Mouse (Mus musculus) thymus, postnatal 36 days (tissue): Measurements from ENCODE around the gene Epn1.
A peak's percentile ranks its signal among the peaks of the same experiment; 100 is the strongest.
"Not testable (repeated sequence)": the region's sequence is repeated elsewhere in the genome, so short reads cannot be mapped to it uniquely, and the experiment has no call there.

Experiments used
- DNase-seq, 2 experiments: peaks; one replicate each; pipeline ENCODE4 v3.0.0; 2022; ENCODE audit warnings: mixed read lengths in 2 of 2

Gene Epn1

GRCm38 (mm10) chr7:5059421-5059820, 20.6 kb upstream of the Epn1 start:
- DNase-seq, result no peak

DNA sequence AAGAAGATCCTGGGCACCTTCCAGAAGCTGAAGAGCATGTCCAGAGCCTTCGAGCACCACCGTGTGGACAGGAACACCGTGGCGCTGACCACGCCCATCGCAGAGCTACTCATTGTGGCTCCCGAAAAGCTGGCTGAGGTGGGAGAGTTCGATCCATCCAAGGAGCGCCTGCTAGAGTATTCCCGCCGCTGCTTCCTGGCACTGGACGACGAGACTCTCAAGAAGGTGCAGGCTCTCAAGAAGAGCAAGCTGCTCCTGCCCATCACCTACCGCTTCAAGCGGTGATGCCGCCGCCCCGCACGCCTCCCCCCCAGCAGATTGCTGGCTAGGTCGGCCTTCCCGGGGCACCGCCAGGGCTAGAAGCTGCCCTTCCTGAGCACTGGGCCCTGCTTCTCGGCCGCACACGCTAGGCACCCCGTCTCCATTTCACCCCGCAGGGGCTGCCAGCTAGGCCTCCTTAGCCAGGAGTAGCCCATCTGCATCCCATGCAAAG, 19.8 kb upstream of the Epn1 start:
- peak; percentile 66 to 74 for DNase-seq

DNA sequence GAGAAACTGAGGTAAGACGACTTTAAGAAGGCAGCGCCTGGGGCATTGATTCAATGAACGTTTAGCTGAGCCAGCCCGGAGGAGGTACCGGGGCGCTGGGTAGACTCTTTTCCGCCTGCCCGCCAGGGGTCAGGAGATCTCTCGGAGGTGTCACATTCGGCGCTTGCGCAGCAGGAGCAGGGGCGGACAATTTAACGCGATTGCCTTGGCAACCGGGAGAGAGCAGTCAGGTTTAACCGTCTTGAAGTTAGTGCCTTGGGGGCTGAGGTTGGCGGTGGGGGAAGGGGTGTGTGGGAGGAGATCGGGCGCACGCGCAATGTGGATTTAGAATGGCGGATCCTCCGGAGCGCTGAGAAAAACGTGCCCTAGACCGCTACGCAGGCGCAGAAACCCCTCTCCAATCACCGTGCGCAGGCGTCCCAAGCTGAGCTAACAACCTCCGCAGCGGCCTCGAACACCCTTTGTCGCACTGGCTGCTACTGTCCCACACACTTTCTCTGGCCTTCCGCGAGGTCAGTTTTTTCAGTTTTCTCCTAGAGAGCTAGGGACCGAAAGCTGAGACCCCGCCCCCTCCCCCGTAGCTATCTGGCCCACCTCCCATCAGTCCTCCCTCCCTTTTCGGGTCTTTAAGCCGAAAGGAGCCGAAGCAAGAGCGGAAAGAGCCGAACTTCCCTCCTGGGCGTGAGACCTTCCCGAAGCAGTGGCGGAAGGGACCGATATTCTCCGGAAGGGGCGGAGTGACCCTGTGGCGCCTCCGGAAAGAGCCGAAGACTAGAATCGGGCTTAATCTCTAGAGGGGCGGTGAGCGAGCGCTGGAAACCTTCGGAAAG, 18.9 kb upstream of the Epn1 start:
- peak; percentile 98 to 99 for DNase-seq

GRCm38 (mm10) chr7:5061774-5062359, 18.2 kb upstream of the Epn1 start, which contains the start of gene U2af2:
Gene U2af2, plus strand, starts transcription at chr7:5062143.
- DNase-seq, result peak; percentile 94 to 95

DNA sequence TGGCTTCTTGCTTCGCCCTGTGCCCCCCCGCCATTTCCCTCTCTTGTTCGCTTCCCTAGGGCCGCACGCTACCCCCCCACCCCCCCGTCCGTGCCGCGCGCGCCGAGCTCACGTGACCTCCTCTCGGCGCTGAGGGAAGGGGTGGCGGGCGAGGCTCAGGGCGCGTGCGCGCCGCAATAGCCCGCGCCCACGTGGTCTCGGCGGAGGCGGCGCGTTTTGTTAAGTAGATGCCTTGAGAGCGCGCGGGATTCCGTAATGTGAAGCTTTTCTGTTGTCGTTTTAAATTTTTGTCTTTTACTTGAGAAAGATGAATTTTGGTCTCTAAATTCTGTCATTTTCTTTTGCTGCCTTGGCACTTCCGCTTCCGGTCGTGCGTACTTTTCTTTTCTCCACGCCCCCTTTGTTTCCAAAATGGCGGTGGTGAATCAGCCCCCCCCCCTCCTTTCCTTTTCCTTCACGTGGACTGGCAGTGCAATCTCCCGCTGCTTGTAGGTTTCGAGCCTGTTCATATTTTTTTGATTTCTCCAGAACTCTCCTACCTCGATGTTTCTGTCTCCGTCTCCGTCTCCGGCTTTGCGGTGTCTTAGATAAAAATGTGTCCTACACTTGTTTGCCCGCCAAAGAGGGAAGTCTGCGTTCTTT, 17.6 kb upstream of the Epn1 start:
- DNase-seq, result no peak

DNA sequence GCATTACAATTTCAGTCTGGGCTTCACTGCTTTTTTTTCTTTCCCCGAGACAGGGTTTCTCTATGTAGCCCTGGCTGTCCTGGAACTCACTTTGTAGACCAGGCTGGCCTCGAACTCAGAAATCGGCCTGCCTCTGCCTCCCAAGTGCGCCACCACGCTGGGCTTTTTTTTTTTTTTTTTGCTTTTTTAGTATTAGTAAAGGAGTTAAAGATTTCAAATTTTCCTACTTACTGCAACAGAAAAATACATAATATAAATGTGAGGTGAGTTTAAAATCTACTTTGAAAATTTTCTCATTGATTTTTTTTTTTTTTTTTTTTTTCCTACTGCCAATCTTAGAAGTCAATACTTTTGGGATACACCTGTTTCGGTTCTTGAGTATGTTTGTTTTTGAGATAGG, 15.1 kb upstream of the Epn1 start:
- no peak for DNase-seq

- no peak for DNase-seq
Measured at GRCm38 (mm10) chr7:5073586-5073985, 6.4 kb upstream of the Epn1 start.

DNA sequence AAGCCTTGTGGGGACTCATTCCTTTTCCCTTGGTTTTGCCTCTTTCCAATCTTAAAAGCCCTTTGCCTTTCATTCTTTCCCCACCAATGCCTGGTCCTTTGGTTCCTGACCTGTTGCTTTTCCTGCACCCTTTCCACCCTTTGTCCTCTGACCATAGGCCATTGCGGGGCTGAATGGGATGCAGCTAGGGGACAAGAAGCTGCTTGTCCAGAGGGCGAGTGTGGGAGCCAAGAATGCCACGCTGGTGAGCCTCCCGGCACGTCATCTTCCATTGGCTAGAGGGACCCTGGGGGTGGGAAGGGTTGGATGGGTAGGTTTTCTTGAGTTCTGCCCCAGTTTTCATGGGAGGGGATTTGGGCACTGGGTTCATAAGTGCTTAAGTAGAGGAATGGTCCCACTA, 5.1 kb upstream of the Epn1 start:
- DNase-seq, result no peak

GRCm38 (mm10) chr7:5076931-5077330, 3.1 kb upstream of the Epn1 start:
- DNase-seq, result no peak

- not testable (repeated sequence) for DNase-seq
Measured at GRCm38 (mm10) chr7:5079365-5080009, 548 bp upstream of the Epn1 start.

DNA sequence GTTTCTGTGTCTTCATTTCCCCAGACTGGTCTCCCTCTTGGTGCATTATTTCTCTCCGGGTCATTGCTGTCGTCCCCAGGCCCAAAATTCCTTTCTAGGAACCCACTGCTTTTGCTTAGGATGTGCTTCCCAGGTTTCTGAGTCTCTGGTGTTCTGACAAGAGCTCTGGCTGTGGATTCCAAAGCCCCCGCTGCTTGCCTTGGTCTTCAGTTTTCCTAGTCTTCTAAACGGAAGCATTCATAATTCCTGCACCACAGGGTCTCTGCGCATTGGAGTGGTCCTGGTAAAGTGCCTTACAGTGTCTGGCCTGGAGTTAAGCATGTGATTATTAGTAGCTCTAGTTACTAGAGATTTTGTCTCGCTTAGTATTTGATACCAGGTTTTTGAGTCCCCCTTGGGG, 780 bp downstream of the Epn1 start:
- peak in 1 of 2 experiments; percentile 7 for DNase-seq

GRCm38 (mm10) chr7:5081241-5081640, 1.2 kb downstream of the Epn1 start:
- no peak for DNase-seq

DNA sequence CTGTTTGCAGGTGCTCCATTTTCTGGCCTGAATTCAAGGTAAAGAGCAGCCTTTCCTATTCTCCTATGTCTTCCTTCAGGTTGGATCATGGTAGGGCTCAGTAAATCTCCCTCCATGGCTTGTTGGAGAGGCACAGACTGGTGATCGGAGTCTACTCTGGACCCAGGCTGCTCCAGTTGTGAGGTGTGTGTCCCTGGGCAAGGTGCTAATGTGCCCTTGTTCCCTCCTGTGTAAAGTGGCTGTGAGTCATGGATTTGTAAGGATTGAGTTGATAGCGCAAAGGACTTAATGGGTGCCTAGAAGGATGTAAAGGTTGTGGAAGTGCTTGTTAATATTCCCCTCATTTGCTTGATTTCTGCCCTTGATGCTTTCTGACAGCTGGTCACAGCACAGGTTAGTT, 1.9 kb downstream of the Epn1 start:
- no peak for DNase-seq

GRCm38 (mm10) chr7:5083325-5084105, 3.5 kb downstream of the Epn1 start:
- no peak for DNase-seq

DNA sequence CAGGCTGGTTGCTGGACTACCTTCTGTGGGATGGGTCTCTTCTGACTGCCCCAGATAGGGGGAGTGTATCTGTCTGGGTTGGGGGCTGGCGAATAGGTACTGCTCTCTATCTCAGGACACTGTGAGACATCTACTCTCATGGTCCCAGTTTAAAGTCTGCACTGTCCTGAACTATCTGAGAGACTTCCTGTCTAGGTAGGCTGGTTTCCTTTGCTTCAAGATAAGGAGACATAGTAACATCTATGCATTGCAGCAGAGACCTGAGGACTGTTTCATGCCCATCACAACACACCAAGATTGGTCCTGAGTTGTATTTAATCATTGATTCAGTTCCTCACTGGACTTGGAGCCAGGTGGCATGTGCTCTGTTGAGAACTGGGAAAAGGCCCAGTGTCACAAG, 5.5 kb downstream of the Epn1 start:
- DNase-seq, result no peak

- no peak for DNase-seq
Measured at GRCm38 (mm10) chr7:5086921-5087440, 6.9 kb downstream of the Epn1 start.

- DNase-seq, result no peak
Measured at GRCm38 (mm10) chr7:5087886-5088285, 7.9 kb downstream of the Epn1 start.

DNA sequence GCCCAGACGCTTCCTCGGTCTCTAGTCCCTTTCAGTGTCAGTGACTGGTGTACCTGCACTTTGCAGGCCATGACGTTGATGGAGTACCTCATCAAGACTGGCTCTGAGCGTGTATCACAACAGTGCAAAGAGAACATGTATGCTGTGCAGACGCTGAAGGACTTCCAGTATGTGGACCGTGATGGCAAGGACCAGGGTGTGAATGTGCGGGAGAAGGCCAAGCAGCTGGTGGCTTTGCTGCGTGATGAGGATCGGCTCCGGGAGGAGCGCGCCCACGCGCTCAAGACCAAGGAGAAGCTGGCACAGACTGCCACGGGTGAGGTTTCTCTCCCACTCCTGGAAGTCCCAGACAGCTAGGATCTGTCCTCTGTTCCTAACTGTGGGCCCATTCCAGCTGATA, 9.8 kb downstream of the Epn1 start:
- DNase-seq, result no peak

DNA sequence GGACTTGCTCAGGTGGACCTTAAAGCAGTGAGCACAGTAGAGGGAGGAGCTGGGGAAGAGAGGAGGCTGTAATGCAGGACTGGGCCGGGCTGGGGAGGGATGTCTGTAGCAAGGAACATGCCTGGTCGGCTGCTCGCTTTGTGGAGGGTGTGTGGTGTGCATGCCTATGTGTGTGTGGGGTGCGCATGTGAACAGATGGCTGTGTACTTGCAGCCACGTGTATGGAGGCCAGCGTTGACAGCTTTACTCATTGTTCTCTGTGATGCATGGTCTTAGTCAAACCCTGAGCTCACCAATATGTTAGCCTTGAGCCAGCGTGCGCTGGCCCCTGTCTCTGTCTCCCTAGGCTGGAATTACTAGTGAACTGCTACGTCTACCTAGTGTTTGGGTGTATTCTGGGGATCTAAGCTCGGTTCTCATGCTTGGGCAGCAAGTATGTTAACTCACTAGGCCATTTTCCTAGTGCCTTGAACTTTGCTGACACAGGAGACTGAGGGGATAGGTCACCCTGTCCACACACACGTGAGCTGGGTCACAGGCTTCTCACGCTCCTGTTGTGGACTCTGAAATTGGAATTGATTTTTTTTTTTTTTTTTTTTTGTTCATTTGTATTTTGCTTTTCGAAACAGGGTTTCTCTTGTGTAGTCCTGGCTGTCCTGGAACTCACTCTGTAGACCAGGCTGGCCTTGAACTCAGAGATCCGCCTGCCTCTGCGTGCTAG, 11.1 kb downstream of the Epn1 start:
- no peak for DNase-seq

DNA sequence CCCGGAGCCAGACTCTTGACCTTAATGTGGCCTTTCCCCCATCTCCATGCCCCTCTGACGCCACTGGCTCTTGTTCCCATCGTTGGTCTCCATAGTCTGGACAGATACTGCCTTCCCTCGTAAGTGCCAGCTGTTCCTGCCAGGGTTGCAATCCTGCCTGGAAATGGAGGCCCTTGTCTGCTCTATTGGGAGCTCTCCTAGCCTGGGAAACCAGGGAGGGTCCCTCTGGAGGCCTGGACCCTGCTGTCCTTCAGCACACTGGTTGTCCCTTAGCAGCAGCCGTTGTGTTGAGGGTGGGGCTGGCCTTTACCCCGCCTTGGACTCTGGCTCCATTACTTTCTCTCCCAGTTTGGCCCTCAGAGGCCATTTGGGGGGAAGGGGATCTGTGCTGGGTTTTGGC, 12.3 kb downstream of the Epn1 start:
- DNase-seq, result no peak

DNA sequence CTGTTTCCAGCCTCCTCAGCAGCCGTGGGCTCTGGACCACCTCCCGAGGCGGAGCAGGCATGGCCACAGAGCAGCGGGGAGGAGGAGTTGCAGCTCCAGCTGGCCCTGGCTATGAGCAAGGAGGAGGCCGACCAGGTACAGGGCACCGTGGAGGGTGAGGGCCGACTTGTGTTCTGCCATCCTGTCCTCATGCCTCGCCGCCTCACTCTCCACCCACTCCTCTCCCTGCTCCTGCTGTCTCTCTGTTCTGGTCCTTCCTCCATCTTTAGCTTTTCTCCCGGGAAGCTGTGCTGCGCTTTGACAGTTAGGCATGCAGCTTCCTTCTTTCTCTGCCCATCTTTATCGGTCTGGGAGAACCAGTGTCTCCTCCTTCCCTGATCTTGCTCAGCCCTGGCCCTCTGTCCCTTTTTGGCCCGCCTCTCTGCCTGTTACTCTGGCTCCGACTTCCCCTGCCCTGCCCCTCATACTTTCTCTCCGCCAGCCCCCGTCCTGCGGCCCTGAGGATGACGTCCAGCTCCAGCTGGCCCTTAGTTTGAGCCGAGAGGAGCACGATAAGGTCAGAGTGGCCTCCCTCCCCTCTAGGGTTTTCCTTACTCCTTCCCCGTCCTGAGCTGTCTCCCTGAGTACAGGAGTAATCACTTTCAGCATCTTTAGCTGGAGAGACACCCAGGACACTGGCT, 12.9 kb downstream of the Epn1 start:
- DNase-seq, result no peak
